Mouse (Mus musculus) erythroid progenitor cell, adult 5-6 weeks (primary cell): ENCODE results near the gene Nrp1. TPM values are rescaled to one million over a fixed set of nuclear protein-coding genes. Genes with fewer than 3 reads are reported as not detected.

ENCODE experiments used
- ATAC-seq: replicated peaks from 2 replicates; pipeline ENCODE4 v1.8.0; 2016; ENCODE audit warnings: moderate number of reproducible peaks, mild to moderate bottlenecking, moderate TSS enrichment, inconsistent platforms; ENCODE audit not compliant: poor library complexity, low FRiP score, severe bottlenecking
- total RNA-seq, 2 experiments: library from RNA; stranded (forward) in 1 of 2; stranded (reverse) in 1 of 2; fragments of 150-400 nt in 1 of 2; fragments of 186-747, 209-891 nt in 1 of 2; gene quantifications; 2 replicates each; pipeline versions ENCODE4 v1.2.3 to v1.2.4; 2015 to 2017; ENCODE audit warnings: low replicate concordance in 2 of 2

Nrp1 gene
- total RNA-seq, 2 experiments from 2014 or later, result 2.0 to 3.4 TPM

DNA sequence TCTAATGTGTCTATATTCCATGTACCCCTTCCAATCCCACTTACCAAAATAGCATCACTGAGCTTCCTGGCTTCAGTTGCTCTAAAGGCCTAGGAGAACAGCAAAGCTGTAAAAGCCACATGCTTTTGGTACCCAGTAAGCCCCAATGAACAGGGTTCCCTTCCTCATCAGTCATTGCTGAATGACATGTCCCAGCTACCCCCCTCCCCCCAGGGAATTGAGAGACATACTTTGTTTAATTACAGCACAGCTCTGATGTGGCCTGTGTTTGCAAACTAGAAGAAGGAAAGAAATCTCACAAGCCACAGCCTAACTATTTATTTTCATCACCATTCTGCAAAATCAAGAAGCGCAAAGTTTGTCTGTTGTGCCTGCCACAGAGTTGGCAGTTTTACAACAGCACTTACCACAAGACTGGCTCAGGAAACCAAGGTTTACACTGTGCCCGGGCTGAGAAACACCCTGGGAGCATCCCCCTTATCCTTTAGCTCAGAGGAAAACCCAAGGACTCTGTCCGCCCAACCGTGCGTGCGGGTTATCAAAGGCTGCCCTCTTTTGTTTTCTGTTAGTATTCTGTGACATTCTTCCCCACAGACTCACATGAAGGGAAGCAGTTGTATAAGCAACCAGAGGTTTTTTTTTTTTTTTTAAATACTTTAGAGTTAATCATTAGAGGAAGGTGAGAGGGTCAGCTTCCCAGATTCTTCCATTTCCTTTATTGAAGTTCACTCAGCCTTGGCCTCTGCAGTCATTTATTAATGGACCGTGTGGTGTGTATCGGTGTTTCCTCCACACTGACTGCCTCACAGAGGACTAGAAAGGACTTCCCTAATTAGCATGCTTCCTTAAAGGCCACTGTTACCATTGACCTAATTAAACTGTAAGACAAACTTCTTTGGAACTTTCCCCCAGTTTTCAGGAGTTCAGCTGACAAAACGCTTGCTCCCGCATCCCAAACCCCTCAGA, 129.8 kb downstream of the Nrp1 start:
- ATAC-seq, result no peak

- ATAC-seq, result no peak
These were observed 130.9 kb downstream of the Nrp1 start for GRCm38 (mm10) chr8:128489351-128489750.

DNA sequence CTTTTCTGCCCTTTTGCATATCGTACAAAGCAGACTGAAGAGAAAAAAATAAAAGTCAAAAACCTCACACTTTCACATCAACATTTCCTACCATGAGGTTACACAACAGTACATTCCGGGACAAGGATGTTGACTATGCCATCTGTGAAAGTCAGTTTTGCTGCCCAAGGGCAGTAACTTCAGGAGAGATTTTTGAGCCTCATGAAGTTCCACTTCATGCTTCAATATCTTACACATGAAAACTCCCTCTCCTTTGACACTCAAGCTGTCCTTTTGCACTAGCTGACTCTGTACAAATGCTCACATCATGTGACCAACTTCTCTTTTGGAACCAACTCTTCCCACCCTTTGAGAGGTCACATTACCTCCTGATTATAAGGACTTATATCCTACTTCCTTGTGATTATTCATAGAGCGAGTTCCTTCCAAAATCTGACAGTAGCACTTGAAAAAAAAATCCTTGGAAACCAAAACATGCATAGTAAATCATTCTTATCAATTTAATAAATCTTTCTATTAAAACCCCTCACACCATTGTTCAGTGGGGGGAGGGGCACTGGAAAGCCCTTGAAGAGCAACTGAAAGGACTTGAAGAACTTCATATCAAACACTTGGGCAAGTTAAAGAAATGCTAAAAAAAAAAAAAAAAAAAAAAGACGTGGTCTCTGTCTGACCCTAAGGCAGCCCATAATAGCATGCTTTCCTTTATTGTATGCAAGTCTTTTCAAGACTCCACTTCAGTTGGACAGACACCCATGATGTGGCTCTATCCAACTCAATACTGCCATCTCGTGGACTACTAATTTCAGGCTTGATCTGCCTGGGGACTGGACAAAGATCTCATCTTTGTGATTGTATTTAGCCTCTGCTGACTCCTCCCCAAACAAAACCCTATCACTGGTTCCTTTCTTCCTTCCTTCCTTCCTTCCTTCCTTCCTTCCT, 133.0 kb downstream of the Nrp1 start:
- no peak for ATAC-seq

DNA sequence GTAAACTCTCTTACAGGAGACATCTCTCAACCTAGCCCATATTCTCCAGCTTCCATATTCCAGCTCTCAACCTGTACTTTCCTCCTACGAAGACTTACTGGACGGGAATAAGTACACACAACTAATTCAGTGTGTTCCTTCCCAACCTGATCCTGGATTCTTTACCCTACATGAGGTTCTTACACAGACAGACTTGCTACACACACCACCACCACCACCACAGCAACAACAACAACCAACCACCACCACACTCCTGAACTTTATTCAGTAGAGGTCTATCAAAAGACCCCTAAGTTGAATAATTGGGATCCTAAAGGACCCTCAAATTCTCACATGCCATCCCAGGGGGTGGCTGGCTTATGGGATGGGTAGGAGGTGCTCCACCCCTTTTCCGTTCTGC, 135.4 kb downstream of the Nrp1 start:
- no peak for ATAC-seq

DNA sequence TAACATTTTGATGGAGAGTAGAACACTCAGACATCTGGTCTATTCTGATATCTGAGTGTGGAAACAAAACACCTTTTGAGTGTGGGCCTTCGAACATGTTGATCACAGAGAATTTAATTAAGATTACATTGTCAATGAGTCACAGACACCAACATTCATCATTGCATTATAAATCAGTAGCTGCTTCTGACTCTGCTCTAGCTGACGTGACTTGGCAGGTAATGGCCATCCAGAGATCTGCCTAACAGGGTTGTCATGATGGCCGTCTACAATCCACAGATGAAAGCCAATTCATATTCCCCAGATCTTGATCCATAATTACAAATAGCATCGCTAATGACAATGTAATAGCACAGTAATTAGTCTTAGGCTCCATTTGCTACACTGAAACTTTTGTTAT, 140.4 kb downstream of the Nrp1 start:
- no peak for ATAC-seq

GRCm38 (mm10) chr8:128504136-128504829, 145.9 kb downstream of the Nrp1 start:
- ATAC-seq, result no peak

DNA sequence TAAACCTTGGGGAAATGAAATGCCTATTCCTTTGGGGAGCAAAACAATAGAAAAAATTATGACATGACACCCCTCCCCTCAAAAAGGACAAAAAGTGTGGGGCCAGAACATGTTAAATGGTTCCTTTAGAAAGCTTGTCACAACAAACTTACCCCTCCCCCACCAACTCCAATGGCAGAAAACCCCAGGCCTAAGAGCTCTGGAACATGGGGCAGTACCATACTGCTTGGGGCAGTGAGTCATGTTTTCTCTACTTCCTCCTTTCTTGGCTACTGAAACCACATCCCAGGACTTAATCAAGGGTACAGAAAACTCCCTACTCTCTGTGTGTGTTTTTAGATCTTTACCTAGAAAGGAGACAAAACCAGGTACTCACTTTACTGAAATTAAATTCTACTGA, 147.5 kb downstream of the Nrp1 start:
- ATAC-seq, result no peak

- ATAC-seq, result no peak
These were observed 150.3 kb downstream of the Nrp1 start for GRCm38 (mm10) chr8:128508723-128509122.

DNA sequence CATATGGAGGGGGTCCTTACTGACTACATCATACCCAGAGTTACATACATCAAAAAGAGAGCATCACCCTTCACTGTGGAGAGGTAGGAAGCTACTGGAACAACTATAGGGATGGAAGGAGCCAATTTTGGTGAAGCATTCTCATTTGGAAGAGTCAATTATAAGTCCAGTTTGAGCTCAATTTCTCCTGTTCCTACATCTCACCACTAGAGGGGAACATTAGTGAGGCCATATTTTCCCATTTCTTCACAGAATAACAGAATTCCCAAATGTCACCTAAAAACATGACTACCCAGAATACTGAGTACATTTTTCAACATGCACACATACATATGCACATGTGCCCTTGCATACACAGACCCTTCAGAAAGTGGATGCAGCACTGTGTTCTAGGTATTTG, 152.6 kb downstream of the Nrp1 start:
- no peak for ATAC-seq

DNA sequence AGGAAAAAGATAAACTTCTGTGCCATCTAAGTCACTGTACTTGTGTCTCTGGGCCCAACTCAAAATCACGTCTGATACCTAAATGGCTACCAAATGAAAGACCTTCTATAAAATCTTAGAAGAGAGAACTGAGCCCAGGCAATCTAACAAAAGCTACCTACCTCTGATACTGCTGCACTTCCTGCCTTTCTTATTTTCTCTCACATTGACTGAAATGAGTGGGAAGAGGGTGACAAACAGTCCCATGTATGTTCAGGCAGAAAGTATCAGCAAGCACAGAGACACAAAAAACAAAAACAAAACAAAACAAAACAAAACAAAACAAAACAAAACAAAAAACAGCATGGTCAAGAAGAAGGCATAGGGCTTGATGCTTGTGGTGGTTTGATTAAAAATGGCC, 153.3 kb downstream of the Nrp1 start:
- ATAC-seq, result no peak

GRCm38 (mm10) chr8:128516846-128517446, 158.5 kb downstream of the Nrp1 start:
- ATAC-seq, result no peak

- no peak for ATAC-seq
These were observed 159.2 kb downstream of the Nrp1 start for GRCm38 (mm10) chr8:128517546-128518102.

DNA sequence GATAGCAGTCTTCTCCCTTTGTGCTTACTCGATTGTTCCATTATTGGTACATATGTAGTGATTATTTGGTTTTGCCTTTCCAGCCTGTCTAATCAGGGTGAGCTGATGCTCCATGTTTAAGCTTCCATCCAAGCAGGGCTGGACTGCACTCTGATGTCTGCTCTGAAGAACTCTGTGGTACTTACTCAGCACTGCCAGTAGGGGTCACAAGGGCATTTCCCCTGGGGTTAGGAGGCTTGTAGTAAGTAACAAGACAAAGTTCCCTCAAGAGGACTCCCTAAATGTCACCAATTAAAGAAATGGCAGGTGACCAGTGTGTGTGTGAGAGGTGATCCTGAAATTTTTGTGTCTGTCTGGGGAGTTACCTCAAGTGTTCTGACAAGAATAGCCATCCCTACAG, 161.0 kb downstream of the Nrp1 start:
- no peak for ATAC-seq

DNA sequence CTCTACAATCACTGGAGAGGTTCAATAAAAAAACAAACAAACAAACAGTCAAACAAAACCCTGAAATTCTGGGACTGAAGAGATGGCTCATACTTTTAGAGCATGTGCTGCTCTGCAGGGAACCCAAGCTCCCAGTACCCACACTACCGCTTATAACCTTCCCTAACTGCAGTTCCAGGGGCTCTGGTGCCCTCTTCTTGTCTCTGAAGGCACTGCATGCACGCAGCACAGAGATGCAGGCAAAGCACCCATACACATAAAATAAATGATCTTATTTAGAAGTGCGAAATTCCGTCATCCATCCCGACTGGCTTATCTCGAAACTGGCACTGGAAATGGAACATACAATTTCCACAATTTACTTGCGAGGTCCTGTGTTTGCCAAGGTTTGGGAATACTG, 165.4 kb downstream of the Nrp1 start:
- no peak for ATAC-seq

DNA sequence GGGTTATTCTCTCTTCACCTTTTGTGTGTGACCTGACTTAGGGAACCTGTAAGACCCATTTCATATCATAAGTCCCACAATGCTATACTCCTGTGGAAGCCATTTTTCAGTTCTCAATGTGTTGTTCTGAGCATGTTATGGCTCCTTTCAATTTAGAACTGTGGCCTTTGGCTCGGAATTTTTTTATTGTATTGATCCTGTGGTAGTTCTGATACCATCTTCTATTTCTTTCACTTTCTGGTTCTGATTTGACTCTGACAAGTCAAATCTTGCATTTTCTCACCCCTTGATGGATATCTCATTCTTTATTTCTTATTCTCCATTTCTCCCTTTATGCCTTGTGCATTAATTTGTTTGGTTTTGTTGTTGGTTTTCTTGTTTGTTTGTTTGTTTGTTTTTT, 167.5 kb downstream of the Nrp1 start:
- ATAC-seq, result no peak

DNA sequence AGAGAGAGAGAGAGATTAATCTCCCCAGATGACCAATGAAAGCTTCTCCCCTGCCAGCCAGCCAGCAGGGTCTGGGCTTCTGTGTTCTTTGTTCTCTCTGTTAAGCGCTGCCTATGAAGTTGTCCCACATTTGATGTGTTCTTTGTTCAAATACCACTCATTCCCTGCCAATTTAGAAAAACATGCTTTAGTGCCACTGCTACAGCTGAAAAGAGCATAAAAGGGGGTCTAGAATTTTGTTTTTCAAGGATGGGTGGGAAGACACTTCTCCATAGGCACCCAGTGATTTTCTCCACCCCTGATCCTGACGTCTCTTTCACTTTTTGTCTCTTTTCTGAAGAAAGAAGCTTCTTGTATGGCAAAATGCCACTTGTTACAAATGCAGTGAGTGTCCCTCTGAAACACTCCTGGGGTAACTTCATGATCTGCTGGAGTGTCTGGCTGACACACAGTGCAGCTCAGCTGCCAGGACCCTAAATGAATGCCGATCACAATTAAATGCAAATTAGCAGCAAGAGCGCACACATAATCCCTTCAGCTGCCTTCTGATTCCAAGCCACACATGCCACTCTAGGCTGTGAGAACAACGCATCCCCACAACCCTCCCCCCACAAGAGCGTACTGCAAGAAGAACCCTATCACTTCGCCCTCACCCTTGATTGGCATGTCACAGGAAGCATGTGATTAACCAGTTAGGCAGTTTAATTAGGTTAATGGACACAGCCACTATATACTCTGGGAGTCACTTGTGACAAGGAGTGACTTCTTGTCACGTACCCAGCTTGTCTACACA, 170.4 kb downstream of the Nrp1 start:
- no peak for ATAC-seq

- ATAC-seq, result no peak
These were observed 176.1 kb downstream of the Nrp1 start for GRCm38 (mm10) chr8:128534442-128534871.

DNA sequence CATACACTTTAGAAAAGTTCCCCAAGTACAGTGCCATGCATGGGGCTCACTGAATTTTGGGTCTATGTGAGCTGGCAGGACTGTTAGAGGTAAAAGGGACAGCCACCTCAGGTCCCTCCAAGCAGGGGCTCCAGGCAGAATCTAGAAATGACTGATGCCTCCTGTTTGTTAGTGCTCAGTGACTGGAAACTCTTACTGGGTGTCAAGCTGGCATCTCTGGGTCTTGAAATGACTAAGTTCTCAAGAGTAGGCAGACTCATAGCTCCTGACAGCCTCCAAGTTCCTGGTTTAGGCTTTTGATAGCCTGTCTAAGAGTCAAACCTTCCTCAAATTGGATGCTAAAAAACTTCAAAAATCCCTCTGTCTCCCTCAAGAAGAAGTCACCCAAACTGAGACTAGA, 177.3 kb downstream of the Nrp1 start:
- ATAC-seq, result no peak

DNA sequence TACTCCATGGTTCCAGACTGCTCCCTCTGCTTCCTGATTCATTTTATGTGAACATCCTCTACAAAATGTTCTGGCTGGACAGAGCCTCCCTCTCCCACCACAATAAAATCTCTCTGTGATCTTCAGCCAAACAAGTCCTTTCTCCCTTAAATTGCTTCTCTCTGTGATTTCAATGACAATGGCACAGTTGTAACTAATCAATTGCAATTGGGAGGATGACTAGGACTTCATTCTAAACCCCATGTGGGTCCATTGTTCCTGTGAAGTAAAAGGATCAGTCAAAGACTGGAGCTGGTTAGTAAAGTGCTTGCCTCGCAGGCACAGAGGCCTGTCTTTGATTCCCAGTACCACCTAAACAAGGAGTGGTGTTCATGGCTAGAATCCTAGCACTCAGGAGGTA, 180.0 kb downstream of the Nrp1 start:
- no peak for ATAC-seq
